Mouse (Mus musculus) ES-E14 (cell line): ENCODE results near the gene Bpi.

Experiments
- CHD2 ChIP-seq: IDR thresholded peaks from 2 replicates; pipeline ENCODE4 v1.6.1; 2014; ENCODE audit warnings: mild to moderate bottlenecking, low read depth, low read length, inconsistent platforms
- HCFC1 ChIP-seq: IDR thresholded peaks from 2 replicates; pipeline ENCODE4 v1.6.1; 2012; ENCODE audit warnings: low read length, inconsistent platforms, borderline replicate concordance; ENCODE audit not compliant: insufficient read depth
- MAFK ChIP-seq: IDR thresholded peaks from 2 replicates; pipeline ENCODE4 v1.6.1; 2014; ENCODE audit warnings: mild to moderate bottlenecking, low read depth, low read length, inconsistent platforms; ENCODE audit not compliant: insufficient read depth
- ZC3H11A ChIP-seq: IDR thresholded peaks from 2 replicates; pipeline ENCODE4 v1.6.1; 2012; ENCODE audit warnings: low read depth, mild to moderate bottlenecking, inconsistent platforms, low read length, borderline replicate concordance

- TF ChIP-seq CHD2 (no peak), MAFK (no peak), ZC3H11A (no peak), HCFC1 (no peak)
Measured at GRCm38 (mm10) chr2:158285655-158286054, 27.8 kb downstream of the Bpi start.
